Mouse (Mus musculus) embryo, embryonic 10 days (tissue): ENCODE results near the gene Pitx1.

Source experiments
- DNase-seq: peaks from one replicate; pipeline ENCODE4 v3.0.0-alpha.2; 2015; ENCODE audit warnings: low spot score

Pitx1 gene

GRCm38 (mm10) chr13:55836142-55836625, at the start of gene Pitx1:
TSS of gene Pitx1 (minus strand) at chr13:55836192.
- no peak for DNase-seq

- DNase-seq = no peak
Observed at GRCm38 (mm10) chr13:55881431-55882202, 45.6 kb upstream of the Pitx1 start.

- DNase-seq = no peak
Observed at GRCm38 (mm10) chr13:55878353-55878752, 42.4 kb upstream of the Pitx1 start.

- DNase-seq = no peak
Observed at GRCm38 (mm10) chr13:55871410-55871809, 35.4 kb upstream of the Pitx1 start.

- DNase-seq = peak; percentile 23
Observed at GRCm38 (mm10) chr13:55870001-55870400, 34.0 kb upstream of the Pitx1 start.

GRCm38 (mm10) chr13:55867540-55868103, 31.6 kb upstream of the Pitx1 start:
- peak; percentile 13 for DNase-seq

GRCm38 (mm10) chr13:55860483-55860882, 24.5 kb upstream of the Pitx1 start:
- no peak for DNase-seq

GRCm38 (mm10) chr13:55858463-55858862, 22.5 kb upstream of the Pitx1 start:
- DNase-seq = no peak

GRCm38 (mm10) chr13:55855793-55856192, 19.8 kb upstream of the Pitx1 start:
- no peak for DNase-seq

GRCm38 (mm10) chr13:55852205-55852604, 16.2 kb upstream of the Pitx1 start:
- DNase-seq = no peak

- no peak for DNase-seq
Observed at GRCm38 (mm10) chr13:55850726-55851125, 14.7 kb upstream of the Pitx1 start.

- DNase-seq = peak; percentile 59
Observed at GRCm38 (mm10) chr13:55848604-55849190, 12.7 kb upstream of the Pitx1 start.

GRCm38 (mm10) chr13:55847805-55848204, 11.8 kb upstream of the Pitx1 start:
- peak; percentile 79 for DNase-seq

- no peak for DNase-seq
Observed at GRCm38 (mm10) chr13:55843700-55844099, 7.7 kb upstream of the Pitx1 start.

GRCm38 (mm10) chr13:55840223-55840622, 4.2 kb upstream of the Pitx1 start:
- no peak for DNase-seq

- no peak for DNase-seq
Observed at GRCm38 (mm10) chr13:55836786-55837780, 1.1 kb upstream of the Pitx1 start.

GRCm38 (mm10) chr13:55835548-55836097, 369 bp downstream of the Pitx1 start:
- no peak for DNase-seq

GRCm38 (mm10) chr13:55834667-55835066, 1.3 kb downstream of the Pitx1 start:
- no peak for DNase-seq

- DNase-seq = no peak
Observed at GRCm38 (mm10) chr13:55833921-55834320, 2.1 kb downstream of the Pitx1 start.

- no peak for DNase-seq
Observed at GRCm38 (mm10) chr13:55832602-55833001, 3.4 kb downstream of the Pitx1 start.

GRCm38 (mm10) chr13:55831722-55832160, 4.3 kb downstream of the Pitx1 start:
- DNase-seq = peak; percentile 41
